Mouse (Mus musculus): ENCODE results near the gene Chrnd. TPM values are rescaled to one million over a fixed set of nuclear protein-coding genes. Genes with fewer than 3 reads are reported as not detected.
A peak's percentile ranks its signal among the peaks of the same experiment; 100 is the strongest.

Gene Chrnd
- polyA plus RNA-seq, 1 experiment from 2014 or later = not detected

GRCm38 (mm10) chr1:87164164-87164795 is 26.1 kb upstream of the Chrnd start:
- Histone ChIP-seq H3K36me3 (no peaks in the 10 kb centered on the region), H3K9ac (no peak overlapping the region), H3K27me3 (replicated peaks) (peaks cover 100% of the 10 kb centered on the region), H3K9me3 (no peaks in the 10 kb centered on the region), H3K4me3 (no peak overlapping the region), H3K27ac (replicated peaks) (no peak overlapping the region), H3K4me1 (no peaks in the 10 kb centered on the region), H3K4me2 (no peak overlapping the region)
- 23% methylated on average over 11 of the region's 11 CpGs for WGBS
- ATAC-seq (ENCODE audit: extremely low read depth, insufficient number of reproducible peaks, low FRiP score, low TSS enrichment) = no peak

GRCm38 (mm10) chr1:87164796-87165184 is 25.6 kb upstream of the Chrnd start:
- Histone ChIP-seq H3K36me3 (no peaks in the 10 kb centered on the region), H3K4me1 (no peaks in the 10 kb centered on the region), H3K9ac (no peak overlapping the region), H3K4me2 (no peak overlapping the region), H3K4me3 (no peak overlapping the region), H3K27me3 (replicated peaks) (peaks cover 100% of the 10 kb centered on the region), H3K27ac (replicated peaks) (no peak overlapping the region), H3K9me3 (no peaks in the 10 kb centered on the region)
- 41% methylated on average over 9 of the region's 9 CpGs for WGBS
- no peak for ATAC-seq (ENCODE audit: extremely low read depth, insufficient number of reproducible peaks, low FRiP score, low TSS enrichment)

GRCm38 (mm10) chr1:87170458-87170857 is 19.9 kb upstream of the Chrnd start:
- 11% methylated on average over 19 of the region's 19 CpGs for WGBS
- H3K4me2 ChIP-seq = peak overlapping the region; percentile 22
- H3K27me3 ChIP-seq (replicated peaks) = peaks cover 93% of the 10 kb centered on the region
- no peaks in the 10 kb centered on the region for H3K9me3 ChIP-seq
- H3K36me3 ChIP-seq = no peaks in the 10 kb centered on the region
- peaks cover 14% of the 10 kb centered on the region for H3K4me1 ChIP-seq
- no peak overlapping the region for H3K4me3 ChIP-seq
- ATAC-seq (ENCODE audit: extremely low read depth, insufficient number of reproducible peaks, low FRiP score, low TSS enrichment) = no peak
- H3K9ac ChIP-seq = 0 out of 2 replicates have a peak overlapping the region, but pooled peaks have one; percentile 47
- no peak overlapping the region for H3K27ac ChIP-seq (replicated peaks)

- H3K4me3 ChIP-seq = no peak overlapping the region
- no peak overlapping the region for H3K4me2 ChIP-seq
- no peaks in the 10 kb centered on the region for H3K9me3 ChIP-seq
- 66% methylated on average over 1 of the region's 1 CpGs for WGBS
- peaks cover 20% of the 10 kb centered on the region for H3K4me1 ChIP-seq
- no peak overlapping the region for H3K9ac ChIP-seq
- no peak for ATAC-seq (ENCODE audit: extremely low read depth, insufficient number of reproducible peaks, low FRiP score, low TSS enrichment)
- H3K36me3 ChIP-seq = no peaks in the 10 kb centered on the region
- H3K27ac ChIP-seq (replicated peaks) = no peak overlapping the region
- peaks cover 85% of the 10 kb centered on the region for H3K27me3 ChIP-seq (replicated peaks)
These were observed 19.1 kb upstream of the Chrnd start for GRCm38 (mm10) chr1:87171312-87171711.

- 41% methylated on average over 9 of the region's 9 CpGs for WGBS
- Histone ChIP-seq H3K9ac (no peak overlapping the region), H3K4me3 (no peak overlapping the region), H3K4me2 (no peak overlapping the region), H3K27me3 (replicated peaks) (peaks cover 85% of the 10 kb centered on the region), H3K4me1 (peaks cover 20% of the 10 kb centered on the region), H3K27ac (replicated peaks) (no peak overlapping the region), H3K9me3 (no peaks in the 10 kb centered on the region), H3K36me3 (no peaks in the 10 kb centered on the region)
- no peak for ATAC-seq (ENCODE audit: extremely low read depth, insufficient number of reproducible peaks, low FRiP score, low TSS enrichment)
These were observed 18.1 kb upstream of the Chrnd start for GRCm38 (mm10) chr1:87172316-87172715.

GRCm38 (mm10) chr1:87174006-87174955 is 16.1 kb upstream of the Chrnd start:
- Histone ChIP-seq H3K9me3 (no peaks in the 10 kb centered on the region), H3K36me3 (no peaks in the 10 kb centered on the region), H3K4me2 (peak overlapping the region; percentile 50), H3K4me1 (peaks cover 20% of the 10 kb centered on the region), H3K9ac (peak overlapping the region; percentile 63; the same call in 1 of the 2 replicates), H3K27ac (replicated peaks) (no peak overlapping the region), H3K4me3 (0 out of 2 replicates have a peak overlapping the region, but pooled peaks have one; percentile 20), H3K27me3 (replicated peaks) (peaks cover 73% of the 10 kb centered on the region)
- ATAC-seq (ENCODE audit: extremely low read depth, insufficient number of reproducible peaks, low FRiP score, low TSS enrichment) = no peak
- WGBS = 24% methylated on average over 28 of the region's 28 CpGs

- no peak overlapping the region for H3K9ac ChIP-seq
- H3K36me3 ChIP-seq = no peaks in the 10 kb centered on the region
- H3K4me1 ChIP-seq = peaks cover 12% of the 10 kb centered on the region
- WGBS = 22% methylated on average over 11 of the region's 11 CpGs
- no peaks in the 10 kb centered on the region for H3K9me3 ChIP-seq
- no peak overlapping the region for H3K27ac ChIP-seq (replicated peaks)
- no peak overlapping the region; the same call in 1 of the 2 replicates for H3K4me2 ChIP-seq
- no peak overlapping the region for H3K4me3 ChIP-seq
- peaks cover 67% of the 10 kb centered on the region for H3K27me3 ChIP-seq (replicated peaks)
- no peak; the same call in 1 of the 2 replicates for ATAC-seq (ENCODE audit: extremely low read depth, insufficient number of reproducible peaks, low FRiP score, low TSS enrichment)
These were observed 14.5 kb upstream of the Chrnd start for GRCm38 (mm10) chr1:87175852-87176292.

- WGBS = 42% methylated on average over 5 of the region's 5 CpGs
These were observed 9.5 kb upstream of the Chrnd start for GRCm38 (mm10) chr1:87180896-87181295.

GRCm38 (mm10) chr1:87183013-87183412 is 7.4 kb upstream of the Chrnd start, which contains the start of gene Prss56:
Prss56 (plus strand) TSS chr1:87183313.
- no peak within 1 kb of the TSS for H3K27ac ChIP-seq (replicated peaks)
- WGBS = 48% methylated on average over 9 of the region's 9 CpGs
- H3K27me3 ChIP-seq (replicated peaks) = peaks cover 84% of the 10 kb centered on the region
- H3K4me3 ChIP-seq = no peak within 1 kb of the TSS
- H3K36me3 ChIP-seq = no peaks in the 10 kb centered on the region
- H3K4me1 ChIP-seq = peaks cover 13% of the 10 kb centered on the region
- no peaks in the 10 kb centered on the region for H3K9me3 ChIP-seq
- H3K9ac ChIP-seq = no peak within 1 kb of the TSS
- ATAC-seq (ENCODE audit: extremely low read depth, insufficient number of reproducible peaks, low FRiP score, low TSS enrichment) = no peak
- H3K4me2 ChIP-seq = no peak within 1 kb of the TSS

More at GRCm38 (mm10) chr1:87180896-87181295, 9.5 kb upstream of the Chrnd start:
- no peak overlapping the region for H3K4me2 ChIP-seq
- H3K36me3 ChIP-seq = no peaks in the 10 kb centered on the region
- no peak overlapping the region for H3K4me3 ChIP-seq
- H3K27me3 ChIP-seq (replicated peaks) = peaks cover 78% of the 10 kb centered on the region
- H3K9ac ChIP-seq = no peak overlapping the region
- ATAC-seq (ENCODE audit: extremely low read depth, insufficient number of reproducible peaks, low FRiP score, low TSS enrichment) = no peak
- no peaks in the 10 kb centered on the region for H3K9me3 ChIP-seq
- no peak overlapping the region for H3K27ac ChIP-seq (replicated peaks)
- H3K4me1 ChIP-seq = peaks cover 7% of the 10 kb centered on the region

GRCm38 (mm10) chr1:87183998-87184750 is 6.2 kb upstream of the Chrnd start:
- ATAC-seq (ENCODE audit: extremely low read depth, insufficient number of reproducible peaks, low FRiP score, low TSS enrichment) = no peak
- no peak overlapping the region for H3K9ac ChIP-seq
- peak overlapping the region; percentile 54 for H3K4me2 ChIP-seq
- H3K9me3 ChIP-seq = no peaks in the 10 kb centered on the region
- H3K4me1 ChIP-seq = peaks cover 13% of the 10 kb centered on the region
- no peak overlapping the region for H3K4me3 ChIP-seq
- H3K27ac ChIP-seq (replicated peaks) = no peak overlapping the region
- no peaks in the 10 kb centered on the region for H3K36me3 ChIP-seq
- H3K27me3 ChIP-seq (replicated peaks) = peaks cover 92% of the 10 kb centered on the region
- WGBS = 23% methylated on average over 15 of the region's 15 CpGs

- 9% methylated on average over 20 of the region's 20 CpGs for WGBS
- no peaks in the 10 kb centered on the region for H3K9me3 ChIP-seq
- H3K4me3 ChIP-seq = no peak overlapping the region
- peak overlapping the region; percentile 54 for H3K4me2 ChIP-seq
- H3K36me3 ChIP-seq = no peaks in the 10 kb centered on the region
- no peak for ATAC-seq (ENCODE audit: extremely low read depth, insufficient number of reproducible peaks, low FRiP score, low TSS enrichment)
- no peak overlapping the region for H3K27ac ChIP-seq (replicated peaks)
- H3K9ac ChIP-seq = no peak overlapping the region
- H3K4me1 ChIP-seq = peaks cover 13% of the 10 kb centered on the region
- peaks cover 96% of the 10 kb centered on the region for H3K27me3 ChIP-seq (replicated peaks)
These were observed 5.7 kb upstream of the Chrnd start for GRCm38 (mm10) chr1:87184751-87185139.
